In the genomic region with DNA sequence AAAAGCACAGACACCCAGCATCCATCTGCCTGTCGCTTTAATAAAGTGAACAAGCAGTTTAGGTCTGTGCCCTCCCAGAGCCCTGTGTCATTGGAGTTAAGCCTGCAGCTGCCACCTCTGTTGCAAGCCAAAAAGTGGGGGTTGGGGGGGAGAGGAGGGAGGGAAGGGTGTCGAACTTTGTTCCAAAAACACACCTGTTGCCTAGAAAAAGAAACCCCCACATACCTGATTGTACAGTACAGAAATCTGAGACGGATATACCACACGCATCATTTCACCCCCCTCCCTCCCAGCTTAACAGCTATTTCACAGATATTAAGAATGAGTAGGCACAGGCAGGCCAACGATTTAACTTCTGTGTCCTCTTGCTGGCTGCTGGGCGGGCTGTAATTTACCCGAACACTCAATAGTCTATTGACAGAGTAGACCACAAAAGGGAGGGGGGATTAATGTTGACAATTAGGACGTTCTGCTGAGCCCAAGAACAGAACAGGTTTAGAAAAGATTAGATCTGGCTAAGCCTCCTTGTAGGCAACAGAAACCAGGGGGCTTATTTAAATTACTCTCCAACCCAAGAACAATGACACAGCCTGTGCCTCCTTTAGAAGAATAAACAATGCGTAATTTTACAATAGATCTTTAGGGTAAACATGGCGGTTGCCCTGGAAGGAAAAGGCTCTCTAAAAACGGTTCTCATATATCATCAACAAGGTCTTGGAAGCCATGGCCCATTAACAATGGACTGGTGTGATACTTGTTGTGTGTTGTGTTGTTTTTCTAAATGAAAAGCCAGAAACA, we compare ENCODE assay signal across 7 mouse cellular contexts. TPM values are rescaled to one million over a fixed set of nuclear protein-coding genes. Genes with fewer than 3 reads are reported as not detected.
DNase-seq lines count a peak whose midpoint lies in the region; ATAC-seq and TF ChIP-seq lines count a peak whose summit lies in the region.

No protein-coding gene starts in this region.

- peak; percentile 84 for ATAC-seq in midbrain, embryonic 13.5 days

- no peak for TF ChIP-seq CTCF in left cerebral cortex, adult 2 months (IDR thresholded peaks at IDR 0.05)

- H3K4me1 ChIP-seq in midbrain, embryonic 13.5 days (replicated peaks): peaks cover 20% of the 10 kb centered on the region

- intact Hi-C loops in heart, postnatal 10 days (cut with DNase I): no loop called here
- intact Hi-C loops in left cerebral cortex, adult 2 months (cut with DNase I): no loop called here

- H3K4me3 ChIP-seq in midbrain, embryonic 13.5 days (replicated peaks): peak overlapping the region; percentile 7; the same call in 1 of the 2 replicates
- H3K4me3 ChIP-seq in left cerebral cortex, adult 2 months: no peak overlapping the region

- H3K27ac ChIP-seq in midbrain, embryonic 13.5 days: peak overlapping the region; percentile 64
- H3K27ac ChIP-seq in left cerebral cortex, adult 2 months: no peak overlapping the region

- peaks cover 31% of the 10 kb centered on the region for H3K27me3 ChIP-seq in midbrain, embryonic 13.5 days

- no peaks in the 10 kb centered on the region for H3K36me3 ChIP-seq in midbrain, embryonic 13.5 days

- no peaks in the 10 kb centered on the region for H3K9me3 ChIP-seq in midbrain, embryonic 13.5 days

- peak; percentile 24 for DNase-seq in R1 (ENCODE audit: low read depth, low spot score)
- DNase-seq in embryo, embryonic 11 days: peak; percentile 76
- DNase-seq in heart, postnatal 10 days: peak; percentile 32 to 47
- DNase-seq in B cell, adult 2 months: no peak
- DNase-seq in testis, postnatal 10 days (ENCODE audit: low spot score): no peak
- DNase-seq in left cerebral cortex, adult 2 months (ENCODE audit: extremely low spot score in 1 of 2, low spot score in 2 of 2): no peak

- 0 out of 2 replicates have a peak overlapping the region, but pooled peaks have one; percentile 19 for H3K9ac ChIP-seq in midbrain, embryonic 13.5 days (replicated peaks)

- 5% methylated on average over 11 of the region's 11 CpGs for WGBS in midbrain, embryonic 13.5 days

- peak overlapping the region; percentile 41 for H3K4me2 ChIP-seq in midbrain, embryonic 13.5 days (replicated peaks)

RNA-seq across cellular contexts. Expression of gene Cap2, which starts 32.7 kb away (rescaled TPM):
- 100 to 1,000 TPM; 127 to 146 TPM for total RNA-seq in heart, postnatal 10 days (2021)
- polyA plus RNA-seq in midbrain, embryonic 13.5 days (2015; fragmentation: Nextera tagmentation; extraction: Ambion mirVana): 8.1 and 8.9 TPM in 2 replicates
- total RNA-seq in left cerebral cortex, adult 2 months (2021): 100 to 1,000 TPM; 264 to 278 TPM

Comparison
In these comparisons a context has a peak if more than half of its experiments do, and no peak if none do; other contexts are left out.
1. DNase-seq: peak in R1 (single experiment), embryo, embryonic 11 days (single experiment) and heart, postnatal 10 days (2 of 2); none in B cell, adult 2 months (0 of 2), testis, postnatal 10 days (single experiment) and left cerebral cortex, adult 2 months (0 of 2).